Mouse (Mus musculus): Measurements from ENCODE around the gene Vmn1r189.
A peak's percentile ranks its signal among the peaks of the same experiment; 100 is the strongest.
"Not testable (repeated sequence)": the region's sequence is repeated elsewhere in the genome, so short reads cannot be mapped to it uniquely, and the experiment has no call there.

The Vmn1r189 gene

DNA sequence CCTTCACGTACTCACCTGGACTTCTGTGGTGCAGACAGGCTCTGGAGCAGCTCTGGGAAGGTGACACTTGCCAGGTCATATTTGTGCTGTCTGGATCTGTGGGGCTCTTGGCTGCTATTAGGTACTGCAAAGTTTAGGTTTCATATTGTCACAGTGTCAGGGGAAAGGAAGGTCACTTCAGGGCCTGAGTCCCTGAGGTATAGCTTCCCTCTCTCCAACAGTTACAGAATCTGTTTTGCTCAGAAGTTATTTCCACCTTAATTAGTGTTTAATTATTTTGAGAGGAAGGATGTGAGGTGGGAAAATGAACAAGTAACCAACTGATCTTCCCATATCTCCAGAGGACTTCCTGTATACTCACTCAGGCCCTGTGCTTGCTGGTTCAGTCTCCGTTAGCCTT is at the start of gene Vmn1r189:
Vmn1r189 (minus strand) TSS at position 101 of the 400 bp plus-strand sequence.
- DNase-seq (ENCODE audit: extremely low spot score, low read depth, low spot score), result not testable (repeated sequence)

DNA sequence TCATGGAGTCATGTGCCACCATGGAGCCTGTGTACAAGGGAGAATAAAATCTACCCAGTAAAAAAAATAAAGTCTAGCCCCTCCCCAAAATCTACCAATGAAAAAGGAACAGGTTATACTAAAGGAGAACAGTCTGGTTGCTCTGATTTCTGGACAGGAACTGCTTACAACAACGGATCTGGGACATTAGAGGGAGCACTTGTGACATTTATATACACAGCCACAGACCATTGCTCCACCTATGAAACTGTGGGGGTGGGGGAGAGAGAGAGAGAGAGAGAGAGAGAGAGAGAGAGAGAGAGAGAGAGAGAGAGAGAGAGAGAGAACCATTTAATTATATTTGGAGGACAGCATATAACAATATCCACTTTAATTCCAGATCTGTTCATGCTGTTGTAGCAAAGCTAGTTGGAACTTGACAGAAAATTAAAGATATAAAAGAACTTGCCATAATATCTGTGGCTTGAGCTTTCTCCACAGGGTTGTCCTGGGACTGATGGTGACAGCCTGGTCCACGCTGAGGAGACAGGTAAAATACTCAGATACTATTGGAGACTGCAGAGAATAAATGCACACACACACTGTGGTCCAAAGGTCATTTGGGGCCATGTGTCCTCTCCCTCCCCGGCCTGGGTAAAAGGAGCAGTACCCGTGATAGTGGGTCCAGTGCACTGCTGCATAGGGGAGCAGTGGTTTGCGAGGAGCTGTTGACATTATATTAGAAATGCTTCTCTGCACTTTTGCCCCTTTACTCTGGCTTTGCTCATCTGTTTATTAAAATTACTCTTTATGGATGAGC is 31.1 kb upstream of the Vmn1r189 start:
- DNase-seq (ENCODE audit: extremely low spot score, low read depth, low spot score), result not testable (repeated sequence)

DNA sequence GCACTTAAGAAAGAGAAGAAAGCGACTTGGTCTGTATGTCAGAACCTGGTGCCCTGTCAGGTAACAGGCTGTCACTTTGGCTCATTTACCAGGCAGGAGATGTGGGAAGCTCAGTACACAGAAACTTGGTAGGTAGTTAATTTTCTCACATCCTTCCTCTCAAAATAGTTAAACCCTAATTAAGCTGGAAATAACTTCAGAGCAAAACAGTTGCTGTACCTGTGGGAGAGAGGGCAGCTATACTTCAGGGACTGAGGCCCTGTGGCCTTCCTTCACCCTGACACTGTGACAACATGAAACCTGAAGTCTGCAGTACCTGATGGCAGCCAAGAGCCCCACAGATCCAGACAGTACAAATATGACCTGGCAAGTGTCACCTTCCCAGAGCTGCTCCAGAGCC is 21.5 kb downstream of the Vmn1r189 start, which contains the start of gene Vmn1r188:
Vmn1r188 (plus strand) TSS at position 301 of the 400 bp plus-strand sequence.
- not testable (repeated sequence) for DNase-seq (ENCODE audit: extremely low spot score, low read depth, low spot score)

DNA sequence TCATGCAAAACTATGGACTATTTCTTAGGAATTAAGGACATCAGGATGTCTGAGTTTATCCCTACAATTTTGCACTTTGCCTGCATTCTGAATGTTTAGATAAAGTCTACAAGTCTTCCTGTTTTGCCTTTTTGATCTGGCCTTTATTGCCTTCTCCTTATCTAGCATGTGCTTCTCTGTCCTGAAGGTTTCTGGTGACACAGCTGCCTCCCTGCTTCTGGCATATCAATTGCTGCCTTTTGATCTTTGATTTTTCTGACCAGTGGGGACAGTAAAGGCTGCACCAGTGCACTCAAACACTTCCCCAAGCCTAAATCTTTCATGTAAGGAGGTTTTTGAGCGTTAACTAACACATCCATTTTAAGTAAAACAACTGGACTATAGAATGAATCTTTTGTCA is 42.2 kb downstream of the Vmn1r189 start:
- no peak for DNase-seq (ENCODE audit: extremely low spot score, low read depth, low spot score)

DNA sequence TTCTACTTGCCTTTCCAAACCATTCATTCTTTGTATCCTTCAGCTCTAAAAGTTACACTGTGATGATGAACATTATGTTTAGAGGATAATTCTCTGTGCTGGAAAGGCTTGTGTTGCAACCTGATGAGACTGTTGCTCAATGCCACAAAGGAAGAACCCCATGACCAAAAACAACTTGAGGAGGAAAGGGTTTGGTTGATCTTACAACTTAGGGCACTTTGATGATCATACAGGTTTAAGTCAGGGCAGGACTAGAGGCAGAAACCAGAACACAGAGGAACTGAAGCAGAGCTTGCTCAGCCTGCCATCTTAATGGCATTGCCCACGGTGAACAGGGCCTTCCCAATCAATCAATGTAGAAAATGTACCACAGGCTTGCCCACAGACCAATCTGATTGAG is 44.2 kb downstream of the Vmn1r189 start:
- DNase-seq (ENCODE audit: extremely low spot score, low read depth, low spot score), result no peak

DNA sequence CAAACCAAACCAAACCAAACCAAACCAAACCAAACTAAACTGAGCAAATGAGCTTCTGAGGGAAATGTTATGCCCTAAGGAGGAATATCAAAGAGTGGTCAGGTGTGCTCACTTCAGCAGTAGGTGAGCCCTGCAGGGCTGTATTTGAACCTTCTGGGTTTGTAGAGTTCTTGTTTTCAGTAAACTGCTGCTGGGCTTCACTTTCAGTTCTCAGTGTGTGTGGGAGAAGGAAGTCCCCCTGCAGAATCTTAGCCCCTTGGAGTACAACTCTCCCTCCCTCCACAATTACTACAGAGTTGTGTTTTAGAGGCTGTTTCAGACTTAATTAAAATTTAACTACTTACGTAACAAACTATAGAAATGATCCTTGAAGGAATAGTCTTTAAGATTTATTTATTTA is 51.9 kb downstream of the Vmn1r189 start:
- DNase-seq (ENCODE audit: extremely low spot score, low read depth, low spot score), result no peak

DNA sequence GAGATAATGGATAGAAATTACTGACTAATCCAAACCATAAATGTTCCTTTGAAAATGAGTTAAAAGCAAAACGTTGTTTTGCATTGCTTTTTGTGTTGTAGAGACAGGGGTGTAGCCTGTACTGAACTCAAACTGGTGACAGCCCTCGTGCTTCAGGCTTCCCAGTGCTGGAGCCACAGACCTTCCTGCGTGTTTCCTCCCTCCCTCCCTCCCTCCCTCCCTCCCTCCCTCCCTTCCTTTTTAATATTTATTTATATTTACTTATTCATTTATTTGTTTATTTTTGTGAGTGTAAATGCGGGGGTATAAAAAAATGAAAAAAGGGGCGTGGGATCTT is 54.1 kb downstream of the Vmn1r189 start:
- DNase-seq (ENCODE audit: extremely low spot score, low read depth, low spot score), result no peak

DNA sequence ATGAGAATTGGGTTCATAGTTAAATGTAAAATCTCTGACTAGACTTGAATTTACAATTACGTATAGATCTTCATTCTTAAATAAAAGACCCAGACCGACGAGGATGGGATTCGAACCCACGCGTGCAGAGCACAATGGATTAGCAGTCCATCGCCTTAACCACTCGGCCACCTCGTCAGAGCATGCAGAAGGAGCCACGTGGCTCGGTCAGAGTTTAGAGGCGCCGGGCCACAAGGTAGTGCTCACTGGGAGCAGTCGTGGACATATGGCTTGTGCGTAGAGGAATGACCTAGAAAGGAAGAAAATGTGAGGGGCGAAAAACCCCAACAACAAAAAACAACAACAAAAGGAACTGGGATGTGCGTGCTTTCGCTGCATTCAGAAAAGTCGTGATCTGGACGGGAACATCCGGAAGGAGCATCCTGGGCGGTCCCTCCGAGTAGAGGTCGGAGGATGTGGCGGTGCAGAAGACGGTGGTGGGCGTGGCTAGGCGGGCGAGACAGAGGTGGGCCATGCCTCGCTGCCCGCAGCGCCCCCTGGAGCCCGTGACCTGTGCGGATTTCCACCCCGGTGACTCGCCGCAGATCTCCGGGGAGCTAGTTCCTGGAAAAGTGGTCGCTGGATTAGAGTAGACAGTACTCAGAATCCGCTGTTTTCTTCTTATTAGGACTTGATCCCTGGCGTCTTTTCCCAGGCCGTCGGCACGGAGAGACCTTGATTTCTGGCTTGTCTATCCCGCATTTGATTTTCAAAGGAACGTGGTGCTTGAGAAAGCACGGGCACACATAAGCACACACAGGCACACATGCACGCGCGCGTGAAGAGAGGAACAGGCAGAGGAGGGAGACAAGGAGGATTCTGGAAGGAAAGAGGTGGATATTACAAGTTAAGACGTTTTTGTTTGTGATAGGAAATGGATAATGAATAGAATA is 54.8 kb downstream of the Vmn1r189 start:
- DNase-seq (ENCODE audit: extremely low spot score, low read depth, low spot score), result peak; percentile 87
